Mouse (Mus musculus) olfactory bulb, adult 2 months (tissue): ENCODE results near the gene Ncf1. TPM values are rescaled to one million over a fixed set of nuclear protein-coding genes. Genes with fewer than 3 reads are reported as not detected.

Experiments used
- H3K27ac ChIP-seq: fragments of 200-500 bp; 2 replicates; pipeline ENCODE4 v1.5.1; 2012; ENCODE audit warnings: low read depth, low read length; ENCODE audit not compliant: insufficient read depth
- H3K4me1 ChIP-seq: fragments of 200-500 bp; 2 replicates; pipeline ENCODE4 v1.6.1; 2012; ENCODE audit warnings: low read length; ENCODE audit not compliant: control insufficient read depth, insufficient read depth
- H3K4me3 ChIP-seq: fragments of 200-500 bp; 2 replicates; pipeline ENCODE4 v1.5.1; 2012; ENCODE audit warnings: mild to moderate bottlenecking, low read depth, low read length, moderate library complexity; ENCODE audit not compliant: insufficient read depth
- CTCF ChIP-seq: fragments of 200-500 bp; IDR thresholded peaks from 2 replicates; pipeline ENCODE4 v1.5.1; 2012; ENCODE audit warnings: low read depth, mild to moderate bottlenecking, low read length, moderate library complexity; ENCODE audit not compliant: insufficient read depth
- POLR2A ChIP-seq: fragments of 200-500 bp; IDR thresholded peaks from 2 replicates; pipeline ENCODE4 v1.6.1; 2012; ENCODE audit warnings: mild to moderate bottlenecking, low read depth, low read length, moderate library complexity; ENCODE audit not compliant: insufficient read depth
- WGBS: fragments of 180-500 bp; shearing (Covaris S2); methylation state at CpG from one replicate; pipeline ENCODE4 v1.1.7; 2018; 5-methylcytosine and 5-hydroxymethylcytosine counted together
- polyA plus RNA-seq: library from polyadenylated mRNA; stranded (reverse); fragments of >200 nt; gene quantifications from 2 replicates; pipeline ENCODE4 v1.2.4, GENCODE M21; 2012; ENCODE audit warnings: low replicate concordance; ENCODE audit not compliant: missing spikeins, insufficient read depth, insufficient read length

Gene Ncf1
- polyA plus RNA-seq, 1 experiment: not detected

DNA sequence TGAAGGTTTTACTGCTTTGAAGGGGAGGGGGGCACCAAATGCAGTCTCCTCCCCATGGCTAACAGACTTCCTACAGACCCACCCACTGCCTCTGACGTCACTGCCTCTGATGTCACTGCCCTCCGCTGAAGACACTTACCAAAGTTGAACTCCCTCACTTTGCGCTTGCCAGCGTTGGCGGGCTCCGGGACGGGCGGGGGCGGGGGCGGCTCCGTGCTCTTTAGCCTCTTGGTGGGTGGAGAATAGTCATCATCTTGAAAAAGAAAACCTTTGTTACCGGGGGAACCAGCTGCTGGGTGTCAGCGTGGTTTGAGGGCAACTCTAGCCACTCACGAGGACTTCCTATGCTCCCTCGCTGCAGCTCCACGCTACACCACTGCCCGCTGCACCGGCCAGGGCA lies 37.0 kb upstream of the Ncf1 start:
- WGBS: 37% methylated on average over 18 of the region's 18 CpGs
- Histone ChIP-seq H3K27ac (no peak overlapping the region), H3K4me3 (no peak overlapping the region), H3K4me1 (peaks cover 30% of the 10 kb centered on the region)
- TF ChIP-seq POLR2A (no peak), CTCF (no peak)

DNA sequence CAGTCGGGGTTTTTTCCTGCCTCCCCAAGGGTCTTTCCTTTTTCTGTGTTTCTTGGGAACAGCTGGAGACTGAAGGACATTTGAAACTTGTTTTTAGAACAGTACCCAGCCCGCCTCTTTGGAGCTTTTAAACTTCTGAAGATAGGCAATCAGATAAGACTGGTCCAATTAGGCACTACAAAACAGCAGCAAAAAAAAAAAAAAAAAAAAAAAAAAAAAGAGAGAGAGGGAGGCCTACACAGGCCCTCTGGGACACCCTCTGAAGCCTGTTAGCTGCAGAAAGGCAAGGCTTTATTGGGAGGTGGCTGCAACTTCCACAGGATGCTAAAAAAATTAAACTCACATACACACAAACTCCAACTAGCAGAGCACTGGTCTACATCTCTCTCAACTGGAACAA lies 36.5 kb upstream of the Ncf1 start:
- no peak overlapping the region for H3K27ac ChIP-seq
- H3K4me1 ChIP-seq: peaks cover 28% of the 10 kb centered on the region
- TF ChIP-seq CTCF (no peak), POLR2A (no peak)
- no peak overlapping the region for H3K4me3 ChIP-seq
- WGBS: 56% methylated on average over 2 of the region's 2 CpGs

DNA sequence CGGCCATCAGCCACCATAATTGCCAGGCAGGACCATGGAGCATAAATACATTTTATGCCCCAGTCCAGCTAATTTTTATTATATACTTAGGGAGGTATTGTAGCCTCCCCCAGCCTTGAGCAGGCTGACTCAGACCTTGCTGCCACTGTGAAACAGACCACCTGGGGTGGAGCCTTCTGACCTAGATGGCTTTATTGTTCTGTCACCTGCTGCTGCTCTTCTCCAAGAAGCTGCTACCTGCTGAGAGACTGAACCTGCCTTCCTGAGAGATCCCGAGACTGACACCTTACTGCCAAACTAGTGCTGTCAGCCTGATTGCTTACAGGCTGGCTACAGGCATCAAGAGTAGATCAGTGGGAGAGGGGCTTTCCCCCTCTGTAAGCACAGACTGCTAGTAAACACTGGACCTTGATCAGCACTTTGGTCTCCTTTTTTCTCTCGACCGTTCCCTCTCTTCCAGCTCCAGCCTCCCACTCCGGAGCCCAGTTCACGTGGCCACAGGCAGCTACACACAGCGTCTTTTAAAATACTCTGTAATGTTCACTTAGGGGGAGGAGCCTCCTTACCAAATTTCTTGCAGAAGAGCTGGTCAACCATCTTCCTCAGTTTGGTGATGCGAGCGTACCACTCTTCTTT lies 30.7 kb upstream of the Ncf1 start:
- Histone ChIP-seq H3K4me3 (no peak overlapping the region), H3K4me1 (peaks cover 15% of the 10 kb centered on the region), H3K27ac (peak overlapping the region; percentile 33; the same call in 1 of the 2 replicates)
- 67% methylated on average over 9 of the region's 9 CpGs for WGBS
- no peak for TF ChIP-seq CTCF

DNA sequence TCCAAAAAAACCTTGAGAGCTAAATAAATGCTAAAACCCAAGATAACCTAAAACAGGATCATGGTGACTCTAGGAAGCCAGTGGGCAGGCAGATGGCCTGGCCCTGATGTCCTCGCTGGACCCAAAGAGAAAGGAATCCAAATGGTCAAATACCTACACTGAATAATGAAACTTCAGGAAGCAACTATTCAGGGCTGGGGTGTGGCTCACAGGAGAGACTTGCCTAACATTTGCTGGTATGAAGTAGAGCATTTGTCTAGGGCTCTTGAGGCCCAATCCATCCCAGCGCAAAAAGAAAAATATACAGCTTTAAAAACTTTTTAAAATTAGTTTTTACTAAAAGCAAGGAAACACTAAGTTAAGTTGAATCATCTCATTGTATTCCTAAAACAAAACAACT lies 29.5 kb upstream of the Ncf1 start:
- TF ChIP-seq CTCF (no peak), POLR2A (no peak)
- Histone ChIP-seq H3K4me3 (no peak overlapping the region), H3K27ac (no peak overlapping the region), H3K4me1 (peaks cover 15% of the 10 kb centered on the region)
- WGBS: 94% methylated on average over 2 of the region's 2 CpGs

DNA sequence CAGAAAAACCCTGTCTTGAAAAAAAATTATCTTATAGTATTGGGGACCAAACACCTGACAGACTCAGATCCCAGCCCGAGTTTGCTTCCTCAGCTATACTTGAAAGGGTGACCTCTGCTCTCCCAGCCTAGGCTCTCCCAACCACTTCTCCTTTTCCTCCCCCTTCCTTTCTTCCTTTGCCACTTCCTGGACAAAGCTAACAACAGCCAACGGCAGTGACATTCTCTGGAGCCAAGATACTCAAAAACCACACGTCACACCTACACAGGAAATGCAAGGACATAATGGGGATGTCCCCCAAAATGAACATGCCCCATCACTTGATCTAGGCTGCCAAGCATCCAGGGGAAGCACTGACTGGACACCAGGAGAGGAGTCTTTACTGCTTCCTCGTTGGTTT lies 29.0 kb upstream of the Ncf1 start:
- Histone ChIP-seq H3K4me3 (no peak overlapping the region), H3K4me1 (peaks cover 17% of the 10 kb centered on the region), H3K27ac (0 out of 2 replicates have a peak overlapping the region, but pooled peaks have one; percentile 12)
- WGBS: 62% methylated on average over 4 of the region's 4 CpGs
- TF ChIP-seq POLR2A (no peak), CTCF (no peak)

DNA sequence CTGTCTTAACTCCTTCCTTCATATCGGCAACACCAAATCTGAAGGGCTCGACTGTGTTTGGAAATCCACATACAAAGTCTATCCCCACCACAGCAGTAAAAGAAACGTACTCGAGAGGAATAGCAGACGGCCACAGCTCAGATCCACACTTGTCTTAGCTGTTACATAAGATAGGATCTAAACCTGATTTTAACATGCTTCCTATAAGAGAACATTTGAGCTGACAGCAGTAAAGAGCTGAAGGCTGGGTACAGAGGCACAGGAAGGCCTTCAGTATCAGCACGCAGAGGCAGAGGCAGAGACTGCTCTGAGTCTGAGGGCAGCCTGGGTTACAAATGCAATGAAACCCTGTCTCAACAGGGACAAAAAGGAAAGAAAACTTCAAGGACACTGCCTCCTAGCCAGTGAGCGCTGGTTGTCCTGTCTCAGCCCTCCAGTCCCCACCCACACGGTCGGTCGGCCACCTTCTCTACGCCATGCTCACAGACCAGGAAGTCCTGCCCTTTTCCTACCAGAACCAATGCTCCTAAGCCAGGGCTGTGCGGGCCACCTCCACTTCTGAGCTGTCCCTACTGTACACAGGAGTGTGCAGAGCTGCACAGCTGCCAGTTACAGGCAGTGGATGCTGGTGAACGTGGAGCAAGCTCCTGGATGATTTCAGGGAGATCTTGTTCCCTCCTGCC lies 28.1 kb upstream of the Ncf1 start:
- no peak overlapping the region; the same call in 1 of the 2 replicates for H3K27ac ChIP-seq
- H3K4me1 ChIP-seq: peaks cover 24% of the 10 kb centered on the region
- no peak for TF ChIP-seq POLR2A
- no peak for TF ChIP-seq CTCF
- no peak overlapping the region for H3K4me3 ChIP-seq
- 86% methylated on average over 13 of the region's 13 CpGs for WGBS

DNA sequence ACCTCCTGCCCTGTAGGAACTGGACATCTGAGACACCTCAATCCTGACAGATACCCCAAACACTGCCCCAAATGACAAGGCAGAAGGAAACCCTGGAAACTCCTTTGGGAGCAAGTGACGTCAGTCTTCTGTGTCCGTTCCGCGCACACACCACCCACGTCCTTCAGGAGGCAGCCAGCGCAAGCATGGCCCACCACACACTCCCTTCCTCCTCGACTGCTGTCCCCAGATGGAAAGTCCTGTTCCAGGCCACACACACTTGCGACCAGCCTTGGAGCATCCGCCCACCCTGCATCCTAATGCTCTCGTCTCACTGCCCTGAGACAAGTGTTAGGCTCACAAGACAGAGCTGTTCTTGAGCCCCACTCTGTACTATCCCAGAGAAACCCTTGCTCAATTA lies 25.9 kb upstream of the Ncf1 start:
- Histone ChIP-seq H3K4me3 (no peak overlapping the region), H3K4me1 (peaks cover 19% of the 10 kb centered on the region), H3K27ac (no peak overlapping the region)
- WGBS: 70% methylated on average over 10 of the region's 10 CpGs
- TF ChIP-seq CTCF: no peak
- no peak for TF ChIP-seq POLR2A

DNA sequence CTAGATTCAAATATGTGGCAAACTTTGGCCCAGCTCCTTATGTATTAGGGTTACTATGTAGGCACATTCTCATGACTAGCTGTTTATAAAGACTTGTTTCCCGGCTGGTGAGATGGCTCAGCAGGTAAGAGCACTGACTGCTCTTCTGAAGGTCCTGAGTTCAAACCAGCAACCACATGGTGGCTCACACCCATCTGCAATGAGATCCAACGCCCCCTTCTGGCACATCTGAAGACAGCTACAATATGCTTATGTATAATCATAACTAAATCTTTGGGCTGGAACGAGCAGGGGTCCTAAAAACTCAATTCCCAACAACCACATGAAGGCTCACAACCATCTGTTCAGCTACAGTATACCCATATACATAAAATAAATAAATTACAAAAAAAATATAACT lies 24.4 kb upstream of the Ncf1 start:
- no peak overlapping the region for H3K4me3 ChIP-seq
- H3K27ac ChIP-seq: no peak overlapping the region
- H3K4me1 ChIP-seq: peaks cover 22% of the 10 kb centered on the region
- TF ChIP-seq POLR2A (no peak), CTCF (no peak)
- WGBS: 74% methylated on average over 3 of the region's 3 CpGs

DNA sequence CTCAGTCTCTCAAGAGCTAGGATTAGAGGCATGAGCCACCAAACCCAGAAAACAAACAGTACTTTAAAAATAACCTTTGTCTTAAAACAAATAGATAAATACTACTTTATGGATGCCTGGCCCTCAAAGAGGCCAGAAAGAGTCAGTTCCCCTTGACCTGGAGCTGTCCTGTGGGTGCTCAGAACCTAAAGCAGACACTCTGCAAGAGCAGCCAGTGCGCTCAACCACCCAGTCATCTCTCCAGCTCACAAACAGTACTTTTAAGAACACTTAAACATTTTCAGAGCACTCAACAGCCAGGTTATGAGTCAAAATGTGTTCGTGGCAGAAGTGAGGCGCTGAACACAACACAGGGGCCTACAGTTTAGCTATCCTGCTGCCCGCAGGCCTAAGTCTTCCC lies 21.7 kb upstream of the Ncf1 start:
- TF ChIP-seq CTCF: no peak
- TF ChIP-seq POLR2A: no peak
- peaks cover 27% of the 10 kb centered on the region for H3K4me1 ChIP-seq
- no peak overlapping the region for H3K4me3 ChIP-seq
- WGBS: 94% methylated on average over 4 of the region's 4 CpGs
- no peak overlapping the region for H3K27ac ChIP-seq
